Mouse (Mus musculus) lung, postnatal 4 days (tissue): Measurements from ENCODE around the gene Gstm3.
"Not testable (repeated sequence)": the region's sequence is repeated elsewhere in the genome, so short reads cannot be mapped to it uniquely, and the experiment has no call there.

ENCODE experiments used
- DNase-seq, 2 experiments: peaks; one replicate each; pipeline ENCODE4 v3.0.0; 2021

Gstm3 gene

DNA sequence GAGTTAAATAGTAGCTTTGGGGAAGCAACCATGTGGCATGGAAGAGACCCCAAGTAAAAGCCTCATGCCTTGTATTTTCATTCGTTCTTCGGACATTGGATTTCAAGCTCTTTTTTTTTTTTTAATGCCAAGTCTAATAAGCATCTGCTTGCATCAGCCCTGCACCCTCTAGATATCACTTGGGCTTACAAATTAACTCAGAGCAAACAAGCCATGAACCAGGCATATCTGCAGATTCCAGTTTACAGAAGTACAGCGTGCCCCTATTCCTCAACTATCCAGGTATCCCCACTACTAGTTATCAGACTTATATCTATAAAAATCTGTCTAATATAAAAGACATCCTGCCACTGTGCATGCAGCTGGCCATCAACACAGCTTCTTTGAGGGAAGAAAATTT is 3.0 kb upstream of the Gstm3 start:
- DNase-seq: no peak

DNA sequence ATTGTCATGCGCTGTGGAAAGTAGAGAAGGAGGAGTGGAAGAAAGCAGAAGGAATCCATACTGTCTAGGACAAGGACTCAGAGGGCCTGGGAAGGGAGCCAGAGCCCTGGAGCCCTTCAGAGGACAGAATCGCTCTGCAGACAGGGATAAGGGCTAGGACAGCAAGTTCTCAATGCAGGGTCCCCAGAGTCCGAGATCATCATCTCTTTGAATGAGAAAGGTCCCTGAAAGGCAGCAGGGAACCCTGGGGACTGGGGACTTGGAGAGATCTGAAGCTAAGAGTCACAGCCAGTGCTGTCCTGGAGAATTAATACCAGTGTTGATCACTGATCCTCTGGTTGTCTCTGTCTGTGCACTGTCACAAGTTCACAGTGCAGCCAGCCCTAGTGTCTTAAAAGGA is 2.0 kb upstream of the Gstm3 start:
- DNase-seq: not testable (repeated sequence)

DNA sequence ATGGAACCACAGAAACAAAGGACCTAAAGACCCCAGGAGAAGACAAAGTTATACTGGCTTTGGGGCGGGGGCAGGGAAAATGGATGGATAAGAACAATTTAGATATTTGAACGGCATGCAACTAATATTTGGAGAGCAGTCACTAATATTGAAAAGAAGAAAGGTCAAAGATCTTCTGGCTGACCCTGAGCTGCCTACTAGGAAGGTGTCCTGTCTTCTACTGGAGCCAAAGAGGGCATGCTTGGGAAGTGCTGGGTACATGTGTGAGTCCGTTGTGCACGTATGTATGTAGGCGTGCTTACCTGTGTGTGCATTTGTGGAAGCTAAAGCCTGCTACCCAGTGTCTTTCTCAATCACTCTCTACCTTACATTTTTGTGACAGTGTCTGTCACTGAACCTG is 2.5 kb downstream of the Gstm3 start:
- DNase-seq: no peak

DNA sequence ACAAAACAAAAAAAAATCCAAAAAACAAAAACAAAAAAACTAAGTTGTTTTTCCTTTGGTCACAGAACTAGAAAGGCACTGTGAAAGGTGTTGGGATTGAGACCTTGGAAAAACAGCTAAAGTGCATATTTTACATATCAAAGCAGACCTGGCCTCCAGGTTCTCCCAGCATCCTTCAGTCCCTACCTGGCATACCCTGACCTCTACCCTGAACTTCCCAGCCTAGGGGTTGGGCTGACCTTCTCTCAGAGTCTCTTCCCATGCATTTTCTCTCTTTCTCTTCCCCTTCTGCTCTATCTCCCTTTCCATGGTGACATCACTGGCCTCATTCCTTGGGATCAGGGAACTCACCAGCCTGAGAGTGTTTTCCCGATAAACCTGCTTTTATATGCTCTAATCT is 3.5 kb downstream of the Gstm3 start:
- DNase-seq: no peak

DNA sequence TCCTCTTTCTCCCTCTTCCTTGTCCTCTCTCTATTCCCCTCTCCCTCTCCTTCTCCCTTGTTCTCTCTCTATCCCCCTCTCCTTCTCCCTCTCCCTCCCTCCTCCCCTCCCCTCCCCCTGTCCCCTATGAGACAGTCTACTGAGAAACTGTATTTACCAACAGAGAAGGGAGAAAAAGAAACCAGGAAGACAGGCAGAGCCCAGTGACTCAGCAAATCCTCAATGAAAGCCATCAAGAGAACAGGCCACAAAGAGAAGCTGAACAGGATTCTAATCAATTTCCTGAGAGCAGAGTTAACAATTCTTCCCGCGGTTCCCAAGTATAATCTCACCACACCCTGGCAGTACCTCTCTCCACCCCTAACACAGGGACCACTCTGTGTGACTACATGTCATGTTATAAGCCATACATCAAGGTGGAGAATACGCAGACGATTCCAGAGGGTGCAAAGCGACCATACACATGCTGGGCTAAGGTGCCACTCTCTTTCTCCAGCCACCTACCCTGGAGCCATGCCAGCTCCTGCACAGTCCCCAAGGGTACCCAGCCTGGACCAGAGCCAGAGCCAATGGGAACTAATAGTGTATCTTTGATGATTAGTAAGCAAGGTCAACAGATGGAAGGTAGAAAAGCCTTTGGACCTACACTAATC is 4.3 kb downstream of the Gstm3 start:
- DNase-seq: no peak

DNA sequence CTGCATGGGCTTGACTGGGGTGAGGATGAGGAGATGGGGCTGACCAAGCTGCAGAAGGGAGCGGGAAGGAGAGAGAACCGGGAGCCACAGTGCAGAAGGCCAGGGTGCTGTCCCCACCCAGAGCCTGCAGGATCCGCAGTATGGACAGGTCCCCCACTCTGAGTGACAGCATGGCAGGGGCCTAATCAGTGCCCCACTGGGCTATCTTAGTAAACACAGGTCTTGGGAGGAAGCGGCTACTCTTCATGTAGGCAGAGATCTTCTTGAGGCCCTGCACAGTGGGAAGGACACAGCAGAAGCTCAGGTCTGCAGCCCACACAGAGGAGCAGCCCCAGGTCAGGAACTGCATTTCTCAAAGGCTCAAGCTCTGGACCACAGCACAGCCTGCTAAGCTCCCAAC is 5.1 kb downstream of the Gstm3 start:
- no peak for DNase-seq

DNA sequence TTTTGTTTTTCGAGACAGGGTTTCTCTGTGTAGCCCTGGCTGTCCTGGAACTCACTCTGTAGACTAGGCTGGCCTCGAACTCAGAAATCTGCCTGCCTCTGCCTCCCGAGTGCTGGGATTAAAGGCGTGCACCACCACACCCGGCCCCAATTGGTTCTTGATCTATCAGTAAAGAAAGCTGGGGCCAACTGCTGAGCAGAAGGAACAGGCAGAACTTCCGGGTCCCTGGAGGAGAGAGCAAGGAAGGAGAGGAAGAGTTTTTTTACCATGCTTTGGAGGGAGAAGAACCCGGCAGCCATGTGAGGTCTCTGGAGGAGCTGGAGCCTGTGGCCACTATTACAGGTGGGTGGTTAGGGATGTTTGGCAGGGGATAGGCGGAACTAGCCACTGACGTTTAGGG is 13.8 kb downstream of the Gstm3 start:
- not testable (repeated sequence) for DNase-seq

DNA sequence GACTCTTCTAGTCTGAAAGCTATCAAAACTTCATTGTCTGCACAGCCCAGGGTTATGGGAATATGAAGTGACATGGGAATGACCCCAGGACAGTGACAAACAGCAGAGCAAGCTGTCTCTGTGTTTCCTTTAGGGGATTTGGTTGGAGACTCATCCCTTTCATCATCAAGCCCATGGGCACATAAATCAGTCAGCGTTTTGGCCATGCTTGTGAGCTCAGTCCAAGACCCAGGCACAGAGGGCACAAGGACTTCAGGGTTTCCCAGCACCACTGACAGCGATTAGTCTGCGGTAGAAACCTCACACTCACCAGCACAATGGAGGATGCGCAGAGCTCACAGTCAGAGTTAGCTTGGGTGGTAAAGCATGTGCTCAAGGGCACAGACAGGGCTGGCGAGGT is 15.2 kb downstream of the Gstm3 start:
- no peak for DNase-seq

DNA sequence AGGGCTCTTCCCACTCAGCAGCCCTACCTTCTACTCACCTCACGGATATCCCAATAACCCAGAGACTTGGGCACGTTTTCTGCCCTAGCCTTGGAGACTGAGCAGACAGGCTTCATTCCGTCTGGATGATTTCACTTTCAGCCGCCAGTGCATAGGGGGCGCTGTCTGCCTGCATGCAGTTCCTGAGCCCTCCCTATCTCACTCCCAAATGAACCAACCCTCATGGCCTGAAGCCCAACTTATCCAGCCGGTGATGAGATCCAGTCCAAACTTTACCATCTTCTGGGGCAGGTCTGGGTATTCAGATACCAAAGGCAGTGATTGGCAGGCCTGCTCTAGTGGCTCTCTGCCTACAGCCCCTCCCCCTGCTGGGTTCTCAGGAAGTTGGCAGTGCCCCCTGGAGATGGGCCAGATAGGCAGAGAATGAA is 15.7 kb downstream of the Gstm3 start:
- DNase-seq: peak; percentile 78 to 81

DNA sequence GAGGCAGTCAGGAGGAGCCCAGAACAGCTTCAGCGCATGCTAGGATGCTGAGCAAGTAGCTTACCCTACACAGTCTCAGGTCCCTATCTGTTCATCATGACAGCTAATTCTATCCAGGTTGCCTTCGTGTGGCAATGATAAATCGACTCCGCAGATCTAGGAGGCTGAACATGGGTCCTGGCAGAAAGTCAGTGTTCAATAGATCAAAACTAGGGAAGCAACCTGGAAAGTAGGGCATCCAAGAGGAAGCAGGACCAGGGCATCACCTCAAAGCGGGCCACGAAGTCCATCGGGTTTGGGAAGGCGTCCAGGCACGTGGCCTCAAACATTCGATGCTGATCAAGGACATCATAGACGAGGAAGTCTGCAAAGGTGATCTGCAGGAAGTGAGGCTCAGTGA is 18.6 kb downstream of the Gstm3 start:
- no peak for DNase-seq

DNA sequence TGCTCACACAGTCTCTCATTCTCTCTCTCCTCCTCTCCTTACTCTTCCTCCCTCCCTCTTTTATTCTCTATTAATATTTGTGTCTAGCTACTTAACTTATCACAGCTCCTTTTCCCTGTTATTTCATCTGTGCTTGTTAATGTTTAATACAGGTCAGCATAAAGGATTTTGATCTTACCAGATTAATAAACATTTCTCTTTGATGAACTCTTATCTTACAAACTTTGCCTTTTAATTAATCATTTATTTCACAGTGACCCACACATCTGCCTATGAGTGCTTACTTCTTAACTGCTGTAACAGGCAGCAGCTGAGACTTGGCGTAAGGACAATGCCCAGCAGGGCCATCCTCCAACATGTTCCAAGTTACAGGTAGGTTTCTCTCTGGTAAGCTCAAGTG is 19.6 kb downstream of the Gstm3 start:
- not testable (repeated sequence) for DNase-seq

DNA sequence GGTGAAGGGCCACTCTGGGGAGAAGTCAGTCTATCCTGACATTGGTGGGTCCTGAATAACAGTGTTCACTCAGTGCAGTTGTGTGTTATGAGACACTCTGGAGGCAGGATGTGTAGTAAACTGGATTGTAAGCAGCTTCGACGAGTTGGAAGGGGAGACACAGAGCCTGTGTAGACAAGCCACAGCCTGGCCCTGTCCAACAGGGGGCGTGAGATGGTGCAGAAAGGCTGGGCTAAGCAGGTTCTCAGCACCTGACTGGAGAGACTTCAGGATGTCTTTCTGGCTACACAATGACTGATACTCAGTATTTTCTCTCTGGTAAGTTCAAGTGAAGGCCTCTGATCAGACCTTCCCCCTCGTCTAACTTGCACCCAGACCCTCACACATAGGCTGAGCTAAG is 23.4 kb downstream of the Gstm3 start:
- DNase-seq: no peak

DNA sequence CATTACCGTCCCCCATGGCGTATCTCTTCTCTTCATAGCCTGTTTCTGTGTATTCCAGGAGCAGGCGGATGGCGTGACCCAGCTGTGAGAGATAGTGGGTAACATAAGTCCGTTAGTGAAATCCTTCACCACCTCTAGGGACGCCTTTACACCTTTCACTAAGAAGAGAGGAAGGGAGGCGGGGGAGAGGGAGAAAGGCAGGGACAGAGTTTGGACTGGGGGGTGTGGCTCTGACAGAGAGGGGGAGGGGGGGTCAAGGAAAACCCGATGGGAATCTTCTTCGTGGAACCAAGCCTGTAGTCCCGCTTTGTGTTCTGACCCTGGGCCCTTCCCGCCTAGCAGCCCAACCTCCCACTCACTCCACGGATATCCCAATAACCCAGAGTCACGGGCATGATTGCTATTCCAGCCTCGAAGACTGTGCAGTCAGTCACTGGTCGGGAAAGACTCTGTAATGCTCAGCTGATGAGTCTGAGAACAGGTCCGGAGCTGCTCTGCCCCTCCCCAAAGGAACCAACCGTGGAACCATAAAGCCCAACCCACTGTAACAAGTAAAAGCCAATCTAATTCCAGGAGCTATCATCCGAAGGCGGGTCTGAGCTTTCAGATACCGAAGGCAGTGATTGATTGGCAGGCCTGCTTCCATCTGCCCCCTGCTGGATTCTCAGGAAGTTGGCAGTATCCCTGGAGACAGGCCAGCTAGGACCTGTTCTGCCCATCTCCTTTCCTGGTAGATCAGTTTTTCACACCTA is 25.7 kb downstream of the Gstm3 start, which contains the start of gene Gstm6:
Gstm6 (minus strand) TSS at position 511 of the 752 bp plus-strand sequence.
- peak; percentile 53 to 55 for DNase-seq

DNA sequence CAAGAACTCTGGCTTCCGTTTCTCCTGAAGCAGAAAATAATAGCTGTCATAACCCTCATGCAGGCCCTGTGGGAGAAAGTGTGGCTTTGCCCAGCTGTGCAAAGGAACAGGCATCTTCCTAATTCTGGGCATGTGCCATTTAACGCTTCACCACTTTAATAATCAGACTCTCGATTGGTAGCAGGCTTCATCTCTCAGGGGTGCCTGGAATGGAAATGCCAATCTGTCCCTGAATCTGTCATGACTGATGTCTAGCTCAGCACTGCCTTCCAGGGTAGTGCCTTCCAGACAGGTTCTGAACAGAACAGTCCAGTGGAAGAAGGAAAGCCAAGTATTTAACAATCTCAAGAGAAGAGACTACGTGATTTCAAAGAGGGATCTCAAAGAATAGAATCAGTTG is 27.8 kb downstream of the Gstm3 start:
- no peak for DNase-seq

DNA sequence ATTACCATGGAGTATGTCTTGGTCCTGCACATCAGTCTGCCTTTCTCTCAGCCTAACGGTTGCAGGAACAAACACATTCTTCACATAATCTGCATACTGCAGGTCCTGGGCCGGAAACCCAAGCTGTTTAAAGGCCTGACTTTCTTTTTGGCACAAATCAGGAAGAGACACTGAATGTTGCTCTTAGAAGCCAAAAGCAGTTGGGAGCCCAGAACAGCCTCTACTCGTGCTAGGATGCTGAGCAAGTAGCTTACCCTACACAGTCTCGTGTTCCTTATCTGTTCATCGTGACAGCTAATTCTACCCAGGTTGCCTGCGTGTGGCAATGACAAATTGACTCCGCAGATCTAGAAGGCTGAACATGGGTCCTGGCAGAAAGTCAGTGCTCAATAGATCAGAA is 28.6 kb downstream of the Gstm3 start:
- DNase-seq: no peak

DNA sequence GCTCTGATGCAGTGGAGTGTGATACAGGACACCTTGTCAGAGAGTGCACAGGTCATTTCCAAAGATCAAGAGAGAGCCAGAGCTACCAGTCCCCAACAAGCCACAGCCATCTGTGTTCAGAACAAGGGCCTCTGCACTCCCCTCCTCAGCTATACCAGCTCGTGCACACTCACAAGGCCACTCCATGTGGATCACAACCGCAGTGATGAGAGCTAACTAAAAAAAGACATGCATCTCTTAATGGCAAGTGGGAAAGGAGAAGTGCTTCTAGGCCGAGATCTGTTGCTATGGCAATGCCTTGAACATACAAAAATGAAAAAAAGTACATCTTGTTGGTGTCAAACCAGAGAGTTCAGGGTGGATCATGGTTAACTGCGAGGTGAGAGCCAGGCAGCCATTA is 29.3 kb downstream of the Gstm3 start:
- no peak for DNase-seq

DNA sequence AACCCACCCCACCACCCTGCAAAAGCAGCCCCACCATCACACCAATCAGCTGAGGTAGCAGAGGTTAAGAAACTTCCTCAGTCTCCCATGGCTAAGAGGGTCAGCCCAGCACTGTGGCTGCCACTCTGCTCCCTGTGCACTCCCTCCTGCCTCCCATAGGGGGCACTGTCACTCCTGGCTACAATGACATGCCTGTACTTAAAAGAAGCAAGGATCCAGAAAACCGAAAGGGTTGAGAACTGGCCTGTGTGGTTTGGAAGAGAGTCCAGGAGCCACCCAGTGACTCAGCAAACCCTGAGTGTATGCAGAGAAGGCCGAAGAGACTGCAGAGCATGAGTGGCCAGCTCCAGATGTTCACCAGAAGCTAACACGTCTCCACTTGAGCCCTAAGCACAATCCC is 29.7 kb downstream of the Gstm3 start:
- peak; percentile 71 to 77 for DNase-seq

DNA sequence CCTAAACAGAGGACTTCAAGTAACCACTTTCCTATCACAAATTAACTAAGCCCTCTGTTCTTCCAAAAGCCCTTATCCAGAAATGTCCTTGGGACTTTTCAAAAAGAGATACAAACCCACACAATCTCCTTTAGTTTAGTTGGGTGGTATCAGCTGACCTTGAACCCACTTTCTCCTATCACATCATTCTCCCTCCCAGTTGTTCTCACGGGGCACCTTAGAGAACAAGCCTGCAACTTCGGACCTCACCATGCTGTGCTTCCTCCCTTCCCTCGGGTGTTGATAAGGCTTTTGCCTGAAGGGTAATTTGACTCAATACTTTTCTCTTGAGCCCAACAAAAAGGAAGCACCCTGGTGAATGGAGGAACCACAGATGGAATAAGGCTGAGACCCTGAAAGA is 33.2 kb downstream of the Gstm3 start:
- DNase-seq: no peak

DNA sequence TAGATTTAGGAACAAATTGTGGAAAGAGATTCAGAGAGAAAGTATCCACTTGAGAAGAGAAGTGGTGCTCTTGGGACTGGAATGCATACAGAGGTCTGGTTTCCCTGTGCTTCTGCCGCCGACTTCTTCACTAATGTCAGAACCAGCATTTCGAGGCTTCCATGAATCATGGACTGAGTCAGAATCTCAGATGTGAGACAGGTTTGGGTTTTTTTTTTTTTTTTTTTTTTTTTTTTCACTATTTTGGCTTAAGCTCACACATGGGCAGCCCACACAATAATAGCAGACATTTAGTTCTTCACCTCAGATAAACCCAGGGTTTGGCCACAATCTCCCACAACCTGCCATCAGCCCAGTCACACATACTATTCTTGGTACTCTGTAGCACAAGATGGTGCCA is 33.8 kb downstream of the Gstm3 start:
- no peak for DNase-seq

DNA sequence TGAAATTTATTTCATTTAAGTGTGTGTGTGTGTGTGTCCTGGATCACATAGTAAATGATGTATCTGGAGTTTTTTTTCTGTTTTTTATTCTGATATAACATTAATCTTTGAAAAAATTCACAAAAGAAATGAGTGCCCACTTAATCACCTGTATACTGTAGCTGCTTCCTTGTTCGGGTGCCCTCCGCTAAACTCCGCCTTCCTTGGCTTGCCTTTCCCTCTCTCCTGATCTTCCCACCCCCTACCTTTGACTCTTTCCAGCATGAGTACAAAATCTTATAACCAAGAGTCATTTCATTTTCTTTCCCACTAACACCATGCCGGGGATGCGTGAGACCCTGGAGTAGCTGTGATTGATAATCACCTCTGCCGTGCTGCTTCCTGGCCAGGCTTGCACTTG is 37.0 kb downstream of the Gstm3 start:
- no peak for DNase-seq

DNA sequence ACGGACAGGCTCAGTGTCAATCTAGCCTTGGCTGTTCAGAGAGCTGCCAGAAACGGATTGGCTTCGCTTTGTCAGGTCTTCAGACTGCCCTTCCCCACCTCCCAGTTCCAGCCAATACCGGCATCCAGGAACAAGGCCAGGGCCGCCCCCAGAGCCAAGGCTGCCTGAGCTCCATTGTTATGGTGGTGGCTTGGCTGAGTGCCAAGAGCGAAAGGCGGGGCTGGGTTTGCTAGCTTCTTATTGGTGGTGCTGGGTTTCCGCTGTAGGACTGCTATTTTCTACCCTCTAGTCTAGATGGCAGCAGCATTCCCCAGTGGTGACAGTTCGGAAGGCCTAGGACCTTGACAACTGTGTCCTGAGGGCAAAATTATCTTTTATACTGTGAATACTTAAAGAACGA is 37.4 kb downstream of the Gstm3 start, which contains the start of gene Gstm7:
Gstm7 (minus strand) TSS at position 148 of the 400 bp plus-strand sequence.
- DNase-seq: peak; percentile 96 to 99

DNA sequence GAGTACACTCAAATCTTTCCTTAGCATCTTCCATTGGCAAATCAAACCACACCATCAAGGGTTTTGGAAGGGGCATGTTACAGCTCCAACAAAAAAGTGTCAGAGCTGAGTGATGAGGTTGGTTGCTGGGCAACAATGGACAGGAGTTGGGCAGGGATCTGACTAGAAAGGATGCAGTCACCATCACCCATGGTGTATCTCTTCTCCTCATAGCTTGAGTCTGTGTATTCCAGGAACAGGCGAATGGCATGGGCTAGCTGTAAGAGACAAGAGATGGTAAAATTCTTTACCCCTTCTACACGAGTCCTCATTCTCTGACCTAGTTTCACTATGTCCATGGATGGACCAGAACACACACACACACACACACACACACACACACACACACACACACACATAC is 37.9 kb downstream of the Gstm3 start:
- no peak for DNase-seq

DNA sequence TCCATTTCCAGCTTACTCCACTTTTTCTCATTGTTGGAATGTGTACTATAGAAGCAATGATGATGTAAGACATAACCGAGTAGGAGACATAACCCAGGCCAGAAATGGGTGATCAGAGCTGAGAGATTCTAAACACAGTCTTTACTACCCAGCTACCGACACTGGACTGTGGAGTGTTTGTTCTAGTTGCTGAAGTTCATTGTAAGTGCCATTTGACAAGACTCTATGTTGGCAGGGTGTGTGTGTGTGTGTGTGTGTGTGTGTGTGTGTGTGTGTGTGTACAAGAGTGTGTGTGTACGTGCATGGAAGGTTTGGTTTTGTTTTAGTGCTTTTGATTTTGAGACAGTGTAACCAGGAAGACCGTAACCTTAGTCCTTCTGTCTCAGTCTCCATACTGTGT is 39.4 kb downstream of the Gstm3 start:
- no peak for DNase-seq

DNA sequence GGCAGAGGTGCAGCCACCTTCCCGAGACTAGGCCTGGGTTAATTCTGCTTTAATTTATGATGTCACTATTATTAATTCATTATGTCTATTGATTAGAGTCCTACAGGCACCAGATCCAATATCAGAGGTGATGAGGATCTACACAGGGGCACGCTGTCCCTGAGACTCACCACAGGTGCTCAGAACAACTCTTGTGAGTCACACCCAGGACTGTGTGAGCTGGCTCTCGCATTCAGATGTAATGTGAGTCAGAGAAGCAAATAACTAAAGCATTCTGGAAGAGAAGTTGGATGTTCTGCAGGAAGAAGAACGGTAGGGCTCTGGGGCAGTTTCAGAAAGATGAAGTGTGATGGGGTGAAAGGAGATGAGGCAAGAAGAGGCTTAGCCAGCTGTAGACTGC is 39.8 kb downstream of the Gstm3 start:
- no peak for DNase-seq

DNA sequence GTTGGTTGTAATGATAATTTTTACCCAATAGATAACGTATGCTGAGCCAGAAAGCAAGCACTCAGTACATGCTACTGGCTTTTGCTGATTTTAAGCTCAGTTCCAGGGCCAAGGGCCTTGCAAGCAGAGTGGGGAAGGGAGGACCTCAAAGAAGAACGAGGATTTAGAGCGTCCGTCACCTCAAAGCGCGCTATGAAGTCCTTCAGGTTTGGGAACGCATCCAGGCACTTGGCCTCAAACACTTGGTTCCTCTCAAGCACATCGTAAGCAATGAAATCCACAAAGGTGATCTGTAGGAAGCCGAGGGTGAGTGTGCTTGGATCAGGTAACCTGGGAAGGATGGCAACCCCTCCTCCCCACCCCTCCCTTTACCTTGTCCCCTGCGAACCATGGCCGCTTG is 40.4 kb downstream of the Gstm3 start:
- peak; percentile 33 to 65 for DNase-seq
